Mouse (Mus musculus) cerebellum, postnatal 36 days (tissue): ENCODE results near the gene Angel2.
A peak's percentile ranks its signal among the peaks of the same experiment; 100 is the strongest.

ENCODE experiments used
- DNase-seq, 2 experiments: peaks; one replicate each; pipeline ENCODE4 v3.0.0; 2021 to 2022; ENCODE audit warnings: mixed read lengths in 2 of 2

The Angel2 gene

DNA sequence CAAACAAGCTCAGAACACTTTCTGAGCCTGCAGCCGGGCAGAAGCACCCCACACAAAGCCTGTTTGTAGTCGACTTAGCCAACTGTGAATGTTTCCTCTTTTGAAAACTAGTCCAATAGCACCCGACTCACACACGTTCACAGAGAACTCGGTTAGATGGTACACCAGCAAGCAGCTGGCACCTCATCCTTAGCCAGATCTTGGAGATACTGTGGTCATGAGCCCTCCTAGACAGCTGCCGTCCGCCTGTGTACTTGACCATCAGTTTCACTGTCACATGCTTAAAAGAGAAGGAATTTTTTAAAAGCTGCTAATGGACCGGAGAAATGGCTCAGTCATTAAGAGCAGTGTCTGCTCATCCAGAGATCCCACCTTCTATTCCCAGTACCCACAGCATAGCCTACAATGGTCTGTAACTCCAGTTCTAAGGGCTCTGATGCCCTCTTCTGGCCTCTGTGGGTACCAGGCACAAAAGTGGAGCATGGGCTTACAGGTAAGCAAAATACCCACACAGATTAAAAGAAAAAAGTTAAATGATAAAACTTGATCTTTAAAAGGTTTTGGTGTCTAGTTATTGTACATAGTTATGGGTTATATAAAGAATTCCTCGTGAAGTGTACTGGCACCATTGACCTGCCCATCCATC is 64.6 kb downstream of the Angel2 start:
- DNase-seq: no peak

- peak; percentile 31 to 37 for DNase-seq
Measured at GRCm38 (mm10) chr1:190995548-190995947, 70.6 kb downstream of the Angel2 start.

DNA sequence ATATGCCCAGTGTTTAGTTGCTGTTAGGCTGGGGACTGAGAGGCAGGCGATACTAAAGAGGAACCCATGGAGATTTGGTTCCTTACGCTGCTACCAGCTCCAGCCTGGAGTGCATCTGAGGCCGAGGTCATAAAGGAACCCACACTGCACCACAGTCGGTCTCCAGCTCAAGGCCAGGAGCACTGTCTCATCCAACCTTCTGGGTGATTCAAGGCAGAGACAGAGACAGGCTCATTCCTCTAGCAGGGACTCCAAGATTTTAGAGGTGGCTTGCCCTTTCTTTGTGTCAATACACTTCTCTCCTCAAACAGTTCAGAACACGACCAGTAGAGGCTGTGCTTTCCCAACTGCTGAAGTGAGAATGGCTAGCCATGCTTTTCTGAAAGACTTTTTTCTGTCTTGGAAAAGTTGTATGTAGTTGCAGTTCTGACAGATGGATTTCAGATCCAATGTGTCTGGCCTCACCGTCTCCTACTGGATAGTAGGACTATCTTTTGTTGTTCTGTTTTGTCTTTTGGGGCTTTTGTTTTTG is 71.5 kb downstream of the Angel2 start:
- no peak for DNase-seq
